Mouse (Mus musculus) olfactory bulb, adult 2 months (tissue): ENCODE results near the gene Ms4a4a.

Experiments
- CTCF ChIP-seq: fragments of 200-500 bp; IDR thresholded peaks from 2 replicates; pipeline ENCODE4 v1.5.1; 2012; ENCODE audit warnings: low read depth, mild to moderate bottlenecking, low read length, moderate library complexity; ENCODE audit not compliant: insufficient read depth
- POLR2A ChIP-seq: fragments of 200-500 bp; IDR thresholded peaks from 2 replicates; pipeline ENCODE4 v1.6.1; 2012; ENCODE audit warnings: mild to moderate bottlenecking, low read depth, low read length, moderate library complexity; ENCODE audit not compliant: insufficient read depth

- TF ChIP-seq POLR2A (no peak), CTCF (no peak)
Measured at GRCm38 (mm10) chr19:11351878-11352277, 23.4 kb upstream of the Ms4a4a start.
